Mouse (Mus musculus) splenic B cell, adult 2 months (primary cell): ENCODE measurements around the gene Ccdc85c.

Source experiments
- DNase-seq: peaks from one replicate; pipeline ENCODE4 v3.0.0-alpha.2; 2011; ENCODE audit warnings: low read depth, low spot score
- H3K27me3 ChIP-seq: 2 replicates; pipeline ENCODE4 v1.6.1; 2012; ENCODE audit warnings: mild to moderate bottlenecking, low read length, moderate library complexity, mixed read lengths; ENCODE audit not compliant: control insufficient read depth, poor library complexity, insufficient read depth, severe bottlenecking
- H3K36me3 ChIP-seq: 2 replicates; pipeline ENCODE4 v1.6.1; 2012; ENCODE audit warnings: mild to moderate bottlenecking, low read length, moderate library complexity, mixed read lengths; ENCODE audit not compliant: control insufficient read depth, poor library complexity, insufficient read depth, severe bottlenecking

Ccdc85c gene

DNA sequence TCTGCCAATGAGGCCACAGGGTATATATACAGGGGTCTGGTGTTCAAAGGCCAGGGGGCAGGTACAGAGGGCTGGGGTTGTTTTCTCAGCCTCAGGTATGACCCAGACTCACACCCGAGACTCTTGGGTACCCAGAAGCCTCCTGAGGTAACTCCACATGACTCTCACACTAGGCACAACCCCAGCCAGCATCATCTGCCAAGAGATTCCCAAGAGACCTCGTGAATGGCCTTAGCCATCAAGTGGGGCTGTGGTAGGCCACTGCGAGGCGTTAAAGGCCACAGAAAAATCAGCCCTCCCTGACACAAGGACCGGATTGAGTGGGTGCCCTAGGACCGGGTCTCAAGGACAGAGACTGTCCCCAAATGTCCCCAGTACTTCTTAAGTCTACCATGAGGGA is 62.7 kb downstream of the Ccdc85c start:
- DNase-seq: no peak
- Histone ChIP-seq H3K27me3 (no peaks in the 10 kb centered on the region), H3K36me3 (no peaks in the 10 kb centered on the region)

DNA sequence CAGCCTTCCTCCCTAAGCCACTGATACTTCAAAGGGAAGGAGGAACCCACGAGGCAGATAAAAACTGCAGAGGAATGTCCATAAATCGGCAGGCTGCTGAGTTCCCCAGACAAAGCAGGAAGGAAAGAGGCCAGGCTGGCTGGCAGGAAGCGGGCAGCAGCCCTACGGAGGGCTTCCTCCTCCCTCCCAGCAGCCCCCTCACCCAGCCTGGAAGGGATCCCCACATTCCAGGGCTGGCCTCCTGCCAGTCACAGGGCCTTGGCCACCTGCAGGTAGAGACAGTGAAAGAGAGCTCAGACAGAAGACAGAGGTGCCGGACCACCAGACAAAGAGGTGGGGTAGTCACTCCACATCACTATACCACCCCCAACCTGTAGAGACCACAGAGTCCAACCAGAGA is 63.2 kb downstream of the Ccdc85c start:
- H3K36me3 ChIP-seq: no peaks in the 10 kb centered on the region
- no peaks in the 10 kb centered on the region for H3K27me3 ChIP-seq
- no peak for DNase-seq

DNA sequence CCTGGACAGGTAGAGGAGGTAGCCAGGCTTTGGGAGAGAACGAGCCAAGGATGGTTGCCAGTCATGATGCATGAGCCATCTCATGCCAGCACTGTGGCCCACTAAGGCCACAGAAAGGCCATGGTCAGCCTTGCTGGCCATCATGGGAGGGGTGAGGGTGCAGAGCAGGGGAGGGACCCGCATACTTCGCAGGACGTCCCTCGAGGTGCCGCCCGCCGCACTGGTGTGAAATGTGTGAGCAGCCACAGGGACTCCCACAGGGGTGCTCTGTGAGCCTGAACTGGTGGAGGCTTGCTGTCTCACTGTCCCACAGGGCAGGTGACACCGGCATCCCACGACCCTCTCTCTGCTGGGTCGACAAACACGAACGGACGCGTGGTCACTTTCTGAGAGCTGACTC is 64.6 kb downstream of the Ccdc85c start:
- no peaks in the 10 kb centered on the region for H3K36me3 ChIP-seq
- DNase-seq: no peak
- H3K27me3 ChIP-seq: no peaks in the 10 kb centered on the region

GRCm38 (mm10) chr12:108208726-108209438 is 66.3 kb downstream of the Ccdc85c start:
- peak; percentile 61 for DNase-seq
- Histone ChIP-seq H3K27me3 (no peaks in the 10 kb centered on the region), H3K36me3 (0 out of 2 replicates have a peak, but pooled peaks cover 2% of the 10 kb centered on the region)

- no peaks in the 10 kb centered on the region for H3K27me3 ChIP-seq
- no peak for DNase-seq
- H3K36me3 ChIP-seq: 0 out of 2 replicates have a peak, but pooled peaks cover 2% of the 10 kb centered on the region
These were observed 67.0 kb downstream of the Ccdc85c start for GRCm38 (mm10) chr12:108208216-108208615.

GRCm38 (mm10) chr12:108206641-108207040 is 68.6 kb downstream of the Ccdc85c start:
- Histone ChIP-seq H3K36me3 (peaks cover 7% of the 10 kb centered on the region), H3K27me3 (no peaks in the 10 kb centered on the region)
- peak; percentile 74 for DNase-seq

GRCm38 (mm10) chr12:108204978-108205377 is 70.2 kb downstream of the Ccdc85c start:
- peak; percentile 11 for DNase-seq
- no peaks in the 10 kb centered on the region for H3K27me3 ChIP-seq
- H3K36me3 ChIP-seq: peaks cover 9% of the 10 kb centered on the region

GRCm38 (mm10) chr12:108203895-108204294 is 71.3 kb downstream of the Ccdc85c start:
- no peaks in the 10 kb centered on the region for H3K27me3 ChIP-seq
- peaks cover 12% of the 10 kb centered on the region for H3K36me3 ChIP-seq
- DNase-seq: no peak

DNA sequence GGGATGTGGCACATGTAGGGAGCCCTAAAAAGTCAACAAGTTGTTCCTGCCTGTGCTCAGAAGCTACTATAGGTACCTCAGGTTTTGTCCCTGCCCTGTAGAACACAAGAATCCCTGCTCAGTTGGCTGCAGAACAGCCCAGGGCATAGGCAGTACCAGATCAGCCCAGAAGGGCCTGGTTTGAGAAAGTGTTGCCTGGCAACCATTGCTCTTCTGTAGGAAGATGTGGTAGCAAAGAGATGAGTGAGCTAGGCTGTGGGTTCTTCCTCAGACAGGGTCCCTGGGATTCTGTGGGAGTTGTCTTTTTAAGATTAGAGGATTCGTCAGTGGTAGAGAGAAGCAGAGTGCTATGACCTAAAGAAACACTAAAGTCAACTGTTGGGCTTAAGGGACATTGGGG is 75.1 kb downstream of the Ccdc85c start:
- no peaks in the 10 kb centered on the region for H3K27me3 ChIP-seq
- DNase-seq: no peak
- H3K36me3 ChIP-seq: peaks cover 16% of the 10 kb centered on the region

DNA sequence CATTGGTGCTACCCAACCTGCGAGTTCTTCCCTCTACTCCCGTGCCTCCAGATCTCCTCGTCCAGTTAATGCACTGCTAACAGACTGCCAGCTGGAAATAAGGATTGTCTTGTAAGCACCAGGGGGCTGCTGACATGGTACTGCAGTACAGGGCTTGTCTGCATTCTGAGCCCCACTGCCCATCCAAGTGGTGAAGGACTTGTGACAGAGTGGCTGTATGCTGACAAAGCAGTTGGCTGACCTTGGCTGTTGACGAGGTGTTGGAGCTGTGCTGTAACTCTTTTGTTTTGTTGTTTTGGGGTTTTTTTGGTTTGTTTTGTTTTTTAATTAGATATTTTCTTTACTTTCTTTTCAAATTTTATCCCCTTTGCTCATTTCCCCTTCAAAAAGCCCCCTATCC is 76.8 kb downstream of the Ccdc85c start:
- H3K27me3 ChIP-seq: no peaks in the 10 kb centered on the region
- DNase-seq: no peak
- peaks cover 18% of the 10 kb centered on the region for H3K36me3 ChIP-seq

- peaks cover 19% of the 10 kb centered on the region; the same call in 1 of the 2 replicates for H3K36me3 ChIP-seq
- no peak for DNase-seq
- H3K27me3 ChIP-seq: no peaks in the 10 kb centered on the region
These were observed 79.5 kb downstream of the Ccdc85c start for GRCm38 (mm10) chr12:108195761-108196160.

GRCm38 (mm10) chr12:108193878-108194277 is 81.3 kb downstream of the Ccdc85c start:
- H3K36me3 ChIP-seq: peaks cover 21% of the 10 kb centered on the region
- H3K27me3 ChIP-seq: no peaks in the 10 kb centered on the region
- no peak for DNase-seq

GRCm38 (mm10) chr12:108187541-108188091 is 87.6 kb downstream of the Ccdc85c start:
- DNase-seq: no peak
- Histone ChIP-seq H3K36me3 (peaks cover 16% of the 10 kb centered on the region), H3K27me3 (no peaks in the 10 kb centered on the region)

DNA sequence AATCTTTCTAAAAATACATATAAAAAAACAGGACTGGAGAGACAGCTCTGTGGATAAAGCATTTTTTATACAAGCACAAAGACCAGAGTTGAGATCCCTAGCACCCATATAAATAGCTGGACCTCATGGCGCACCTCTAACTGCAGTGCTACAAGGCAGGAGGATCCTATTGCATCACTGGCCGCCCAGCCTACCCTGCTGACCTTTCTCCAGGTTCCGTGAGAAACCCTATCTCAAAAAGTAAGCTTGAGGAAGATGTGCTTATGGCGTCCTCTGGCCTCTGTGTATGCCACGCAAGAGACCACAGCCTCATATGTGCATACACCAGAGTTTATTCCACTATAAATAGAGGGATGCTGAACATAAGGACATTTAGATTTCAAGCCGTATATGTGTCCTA is 93.5 kb downstream of the Ccdc85c start:
- peaks cover 5% of the 10 kb centered on the region; the same call in 1 of the 2 replicates for H3K36me3 ChIP-seq
- DNase-seq: no peak
- H3K27me3 ChIP-seq: no peaks in the 10 kb centered on the region

DNA sequence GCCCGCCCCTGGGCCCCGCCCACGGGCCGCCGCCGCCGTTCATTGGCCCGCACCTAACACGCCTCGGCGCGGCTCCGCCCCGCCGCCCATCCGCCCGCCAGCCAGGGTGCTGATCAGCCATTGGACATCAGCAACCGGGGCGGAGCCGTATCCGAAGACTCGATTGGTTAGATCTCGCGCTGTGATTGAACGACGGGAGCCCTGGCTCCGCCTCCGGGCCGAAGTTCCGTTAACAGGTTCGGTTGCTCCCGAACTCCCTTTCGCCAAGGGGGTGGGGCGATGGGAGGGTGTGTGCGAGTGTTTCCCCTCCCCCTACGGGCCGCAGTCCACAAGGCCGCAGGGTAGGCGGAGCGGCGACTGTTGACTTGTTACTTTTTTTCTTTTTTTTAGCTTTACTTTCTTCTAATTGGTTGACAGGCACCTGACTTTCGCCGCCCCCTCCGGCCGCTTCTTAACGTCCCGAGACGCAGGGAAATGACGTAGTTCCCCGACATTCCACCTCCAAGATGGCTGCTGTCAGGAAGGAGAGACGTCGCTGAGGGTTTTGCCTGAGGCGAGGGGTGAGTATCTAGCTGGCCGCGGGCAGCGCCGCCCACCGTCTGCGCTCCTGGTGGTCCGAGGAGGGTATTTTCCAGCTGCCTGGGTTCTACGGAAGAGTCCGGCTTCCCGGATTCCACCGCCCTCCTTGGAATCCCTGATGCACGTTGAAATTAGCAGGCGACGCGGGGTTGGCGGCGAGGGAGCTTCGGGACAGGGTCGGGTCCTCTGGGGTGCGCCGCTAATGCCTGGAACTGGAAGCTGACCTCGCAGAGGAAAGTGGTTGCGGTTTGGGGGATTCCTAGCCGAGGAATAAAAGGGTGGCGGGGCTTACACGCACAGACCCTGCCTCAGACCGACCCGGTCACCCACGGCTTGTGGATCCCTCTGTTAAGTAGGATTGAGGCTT is 95.6 kb downstream of the Ccdc85c start, which contains the start of gene Ccnk:
TSS of gene Ccnk (plus strand) at position 259 of the 946 bp plus-strand sequence.
- peaks cover 2% of the 10 kb centered on the region; the same call in 1 of the 2 replicates for H3K36me3 ChIP-seq
- peak; percentile 100 for DNase-seq

More for the DNA sequence above, 95.6 kb downstream of the Ccdc85c start, which contains the start of gene Ccnk:
- H3K27me3 ChIP-seq: no peaks in the 10 kb centered on the region
